Mouse (Mus musculus) cerebellum, postnatal 4 days (tissue): Measurements from ENCODE around the gene Polr2g.
"Not testable (repeated sequence)": the region's sequence is repeated elsewhere in the genome, so short reads cannot be mapped to it uniquely, and the experiment has no call there.

Source experiments
- DNase-seq, 2 experiments: peaks; one replicate each; pipeline ENCODE4 v3.0.0; 2022; ENCODE audit warnings: low spot score in 2 of 2, mixed read lengths in 1 of 2

The Polr2g gene

DNA sequence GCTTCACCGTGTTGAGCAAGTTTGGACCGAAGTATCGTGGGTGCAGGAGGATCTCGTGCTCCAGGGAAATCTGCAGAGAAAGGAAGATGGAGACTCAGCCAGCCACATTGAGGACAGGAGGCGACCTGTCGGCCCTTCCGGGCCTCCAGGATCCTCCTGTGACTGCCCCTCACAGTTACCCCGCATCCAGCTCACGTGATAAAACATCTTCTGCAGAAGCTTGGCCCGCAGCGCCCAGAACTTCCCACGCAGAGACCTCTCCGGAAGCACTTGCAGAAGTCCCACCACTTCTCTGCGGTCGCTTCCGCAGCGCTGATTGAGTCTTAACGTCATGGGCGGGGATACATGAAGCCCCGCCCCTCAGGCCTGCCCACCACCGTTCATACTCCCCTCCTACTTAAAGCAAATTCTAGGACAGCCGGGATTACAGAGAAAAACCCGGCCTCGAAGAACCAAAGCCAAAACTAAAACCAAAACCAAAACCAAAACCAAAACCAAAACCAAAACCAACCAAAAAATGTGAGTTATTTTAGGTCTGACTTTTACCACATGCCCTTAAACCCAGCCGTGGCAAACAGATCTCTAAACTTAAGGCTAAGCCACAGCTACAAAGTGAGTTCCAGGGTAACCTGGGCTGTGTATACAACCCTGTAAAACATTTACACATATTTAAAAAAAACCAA, at the start of gene Polr2g:
Polr2g (minus strand) TSS at position 314 of the 683 bp plus-strand sequence.
- DNase-seq: peak; percentile 60 to 85

DNA sequence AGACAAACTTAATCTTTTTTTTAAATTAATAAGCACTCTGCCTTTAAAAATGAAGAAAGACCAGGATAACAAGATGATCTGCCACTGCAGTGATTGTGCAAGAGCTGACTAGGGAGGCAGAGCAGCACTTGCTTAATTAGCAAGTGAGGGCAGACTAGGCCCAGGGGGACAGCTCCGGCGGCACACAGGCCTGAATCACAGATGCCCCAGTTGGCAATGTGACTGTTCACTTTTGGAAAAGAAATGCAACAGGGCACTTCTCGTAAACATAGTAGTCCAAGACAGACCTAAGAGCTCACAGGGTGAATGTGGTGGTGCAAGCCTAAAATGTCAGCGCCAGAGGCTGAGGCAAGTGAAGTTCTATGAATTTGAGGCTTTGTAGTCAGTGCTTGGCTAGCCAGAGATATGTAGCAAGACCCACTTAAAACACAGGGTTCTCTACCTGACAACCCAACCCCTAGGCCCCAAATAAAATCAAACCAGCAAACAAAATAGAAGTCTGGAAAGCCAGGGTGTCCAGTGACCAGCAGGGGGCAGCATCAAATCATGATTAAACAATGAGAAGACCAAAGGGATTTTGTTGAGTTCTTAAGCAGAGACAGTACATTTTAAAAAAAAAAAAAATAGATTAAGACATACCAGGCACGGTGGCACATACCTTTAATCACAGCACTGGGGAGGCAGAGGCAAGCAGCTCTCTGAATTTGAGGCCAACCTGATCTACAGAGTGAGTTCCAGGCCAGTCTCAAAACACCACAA, 46.2 kb upstream of the Polr2g start:
- DNase-seq: peak; percentile 57 to 80

DNA sequence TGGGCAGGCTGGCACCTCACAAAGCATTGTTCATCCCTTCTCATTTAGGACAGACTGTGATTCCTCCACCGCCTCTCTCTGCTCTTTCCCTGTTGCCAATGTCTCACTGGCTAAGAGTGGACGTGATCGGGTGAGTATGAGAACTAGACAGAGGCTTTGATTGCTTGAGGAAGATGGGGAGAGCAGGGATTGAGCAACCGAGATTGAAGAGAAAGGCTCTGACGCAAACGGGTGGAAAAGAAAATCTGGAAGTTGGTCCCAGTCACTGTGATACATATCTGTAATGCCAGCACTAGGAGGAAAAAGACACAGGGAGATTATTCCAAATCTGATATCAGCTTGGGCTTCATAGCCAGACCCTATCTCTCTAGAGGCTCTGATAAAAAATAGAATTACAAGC, 44.6 kb upstream of the Polr2g start:
- DNase-seq: no peak

DNA sequence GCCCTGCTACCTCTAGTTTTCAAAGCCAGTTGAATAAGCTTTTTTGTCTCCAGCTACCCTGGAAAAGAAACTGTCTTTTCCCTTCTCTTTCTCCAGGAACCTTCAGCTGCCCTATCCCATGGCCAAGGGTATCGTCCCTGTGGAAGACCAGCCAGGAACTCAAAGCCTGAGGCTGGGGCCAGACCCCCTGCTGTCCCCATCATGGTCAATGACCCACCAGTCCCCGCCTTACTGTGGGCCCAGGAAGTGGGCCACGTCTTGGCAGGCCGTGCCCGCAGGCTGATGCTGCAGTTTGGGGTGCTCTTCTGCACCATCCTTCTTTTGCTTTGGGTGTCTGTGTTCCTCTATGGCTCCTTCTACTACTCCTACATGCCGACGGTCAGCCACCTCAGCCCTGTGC, 42.6 kb upstream of the Polr2g start:
- DNase-seq: no peak

DNA sequence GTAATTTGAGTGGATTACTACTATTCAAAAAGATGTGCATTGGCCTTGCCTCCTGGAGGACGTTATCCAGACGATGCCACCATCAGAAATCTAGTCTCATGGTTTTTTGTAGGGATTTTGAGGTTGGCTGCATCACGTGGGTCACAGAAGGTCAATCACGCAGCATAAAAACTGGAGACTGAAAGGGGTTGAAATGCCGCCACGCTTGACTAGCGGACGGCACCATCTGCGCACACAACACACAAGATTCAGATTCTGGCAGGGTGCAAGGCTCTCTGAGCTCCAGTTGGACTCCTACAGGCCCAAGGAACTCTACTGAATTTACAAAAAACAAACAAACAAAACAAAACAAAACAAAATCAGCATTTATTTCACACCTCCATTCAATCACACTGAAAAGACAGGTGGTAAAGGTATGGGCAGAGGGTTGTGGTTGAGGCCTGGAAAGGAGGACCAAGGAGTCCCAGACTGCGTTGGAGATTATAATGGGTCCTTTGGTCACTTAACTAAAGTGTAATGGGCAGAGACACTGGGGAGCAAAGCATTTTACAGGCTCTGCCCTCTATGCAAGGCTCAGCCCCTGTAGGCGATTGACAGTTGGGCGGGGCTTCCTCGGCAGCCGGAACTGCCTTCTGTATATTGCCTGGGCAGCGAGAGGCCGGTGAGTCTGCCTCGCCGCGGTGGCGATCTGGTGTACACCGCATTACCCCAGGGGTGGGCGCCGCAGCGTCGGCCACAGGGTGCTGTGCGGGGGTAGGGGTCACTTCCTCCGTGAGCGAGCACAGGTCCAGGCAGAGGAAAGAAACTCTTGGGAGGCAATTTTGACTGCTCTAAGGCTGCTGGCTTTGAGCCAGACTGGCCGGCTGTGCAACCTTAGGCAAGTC, 41.8 kb upstream of the Polr2g start:
- peak in 1 of 2 experiments; percentile 69 for DNase-seq

DNA sequence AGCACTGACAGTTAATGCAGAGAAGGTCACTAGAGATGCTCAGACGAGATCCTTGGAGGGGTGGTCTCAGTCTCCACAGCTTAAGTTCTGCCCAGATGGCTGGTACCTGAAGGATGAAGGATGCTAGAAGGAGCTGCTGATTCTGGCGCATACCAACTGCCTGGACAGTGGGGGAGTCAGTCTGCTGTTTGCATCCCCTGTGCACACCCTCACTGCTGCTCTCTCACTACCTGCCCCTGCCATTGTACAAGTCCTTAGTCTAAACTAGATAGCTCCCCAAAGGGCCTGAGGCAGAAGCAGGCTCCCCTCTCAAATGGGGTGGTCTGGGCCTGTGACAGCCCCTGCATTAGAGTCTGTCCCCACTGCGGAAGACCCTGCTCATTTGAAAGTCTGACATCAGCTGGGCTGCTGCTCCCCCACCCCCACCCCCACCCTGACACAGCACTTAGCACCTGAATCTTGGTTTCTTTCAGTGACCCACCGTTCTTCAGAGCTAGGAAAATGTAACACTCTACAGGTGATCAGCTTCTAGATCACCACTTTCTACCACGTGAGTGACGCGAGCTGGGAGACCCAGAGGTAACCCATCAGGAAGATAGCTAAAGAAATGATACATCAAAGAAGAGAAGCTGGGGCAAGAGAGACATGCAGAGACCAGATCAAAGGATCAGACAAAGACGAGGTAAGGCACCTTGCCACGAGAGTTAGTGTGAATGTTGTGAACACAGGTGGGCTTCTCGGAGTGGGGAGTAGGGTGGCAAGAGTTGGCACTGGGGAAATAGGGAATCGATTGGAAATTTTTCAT, 40.9 kb upstream of the Polr2g start, which contains the start of gene Gng3:
Gng3 (minus strand) TSS at position 92 of the 805 bp plus-strand sequence.
- DNase-seq: peak in 1 of 2 experiments; percentile 73

DNA sequence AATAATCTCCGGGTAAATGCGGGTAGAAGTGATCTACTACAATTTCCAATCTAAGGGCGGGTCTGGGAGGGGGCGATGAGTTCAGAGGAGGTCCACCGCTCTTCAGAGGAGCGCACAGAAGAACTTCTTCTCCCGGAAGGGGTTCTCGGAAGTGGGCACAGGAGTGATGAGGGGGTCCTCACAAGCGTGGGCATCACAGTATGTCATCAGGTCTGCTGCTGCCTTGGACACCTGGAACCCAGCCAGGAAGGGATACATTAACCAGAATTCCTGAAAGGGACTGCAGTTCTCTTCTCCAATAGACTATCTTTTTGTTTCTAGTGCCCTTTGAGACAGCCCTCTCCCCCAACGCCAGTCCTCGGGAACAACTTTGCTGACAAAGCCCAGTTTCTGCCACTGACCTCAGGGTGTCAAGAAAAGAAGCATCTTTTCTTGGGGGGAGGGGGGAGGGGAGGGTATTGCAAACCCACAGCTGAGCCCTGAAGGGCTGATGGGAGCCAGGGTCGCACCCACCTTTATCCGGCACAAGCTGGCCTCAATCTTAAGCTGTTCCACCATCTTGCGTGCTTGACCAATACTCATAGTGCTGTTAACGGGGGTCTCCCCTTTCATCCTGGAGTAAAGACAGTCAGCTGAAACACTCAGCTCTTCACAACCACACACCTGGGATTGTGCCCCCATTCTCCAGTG, 39.8 kb upstream of the Polr2g start:
- DNase-seq: peak in 1 of 2 experiments; percentile 49

DNA sequence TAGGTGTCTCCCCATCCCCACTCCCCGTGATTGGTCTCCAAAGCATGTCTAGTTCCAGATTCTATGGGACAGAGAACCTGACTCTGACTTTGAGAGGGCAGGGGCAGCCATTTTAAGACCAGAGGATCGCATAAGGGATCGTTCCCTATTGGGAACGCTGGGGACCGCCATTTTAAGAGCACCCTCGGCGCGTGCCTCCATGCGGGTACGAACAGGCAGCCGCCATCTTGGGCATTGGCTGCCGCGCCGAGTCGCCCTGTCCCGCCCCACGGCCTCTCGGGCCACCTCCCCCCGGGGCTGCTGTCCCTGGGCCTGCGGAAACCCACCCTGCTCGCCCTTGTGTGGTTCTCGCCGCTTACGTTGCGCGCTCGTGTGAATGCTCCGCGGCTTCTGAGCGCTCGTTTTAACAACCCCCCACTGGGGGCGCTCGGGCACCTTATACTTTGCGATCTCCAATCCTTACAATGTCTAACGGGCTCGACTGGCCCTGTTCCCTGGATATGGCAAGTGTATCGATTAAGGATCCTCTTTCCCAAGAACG, 38.9 kb upstream of the Polr2g start, which contains the start of gene Bscl2:
Bscl2 (plus strand) TSS at position 217 of the 541 bp plus-strand sequence.
- DNase-seq: peak; percentile 79 to 84

DNA sequence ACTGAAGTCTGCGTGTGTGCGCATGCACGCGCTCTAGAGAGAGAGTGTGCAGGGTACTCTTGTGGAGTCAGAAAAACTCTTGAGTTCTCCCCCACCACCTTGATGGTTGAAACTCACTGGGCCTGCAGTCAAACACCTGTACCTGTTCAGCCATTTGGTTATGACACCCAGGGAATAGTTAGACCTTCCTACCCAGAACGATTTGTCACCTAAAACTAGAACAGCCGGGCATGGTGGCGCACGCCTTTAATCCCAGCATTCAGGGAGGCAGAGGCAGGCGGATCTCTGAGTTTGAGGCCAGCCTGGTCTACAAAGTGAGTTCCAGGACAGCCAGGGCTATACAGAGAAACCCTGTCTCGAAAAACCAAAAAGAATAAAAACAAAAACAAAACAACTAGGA, 38.0 kb upstream of the Polr2g start:
- not testable (repeated sequence) for DNase-seq

DNA sequence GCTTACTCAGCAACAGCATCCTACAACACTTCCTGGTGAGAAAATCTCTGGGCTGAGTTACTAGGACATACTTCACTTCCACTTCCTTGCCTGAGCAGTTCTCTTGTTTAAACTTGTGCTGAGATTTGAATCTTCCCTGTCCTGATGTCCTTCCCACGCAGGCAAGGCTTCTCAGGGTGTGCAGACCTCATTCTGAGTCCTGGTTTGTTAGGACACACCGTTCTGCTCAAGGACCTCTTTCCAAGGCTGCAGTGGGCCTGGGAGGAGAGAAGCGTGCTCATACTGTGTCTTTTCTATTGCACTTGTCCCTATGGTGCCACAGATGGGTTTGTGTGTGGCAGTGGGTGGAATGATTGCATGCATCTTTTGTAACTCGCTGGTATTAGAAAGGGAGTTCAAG, 34.6 kb upstream of the Polr2g start:
- no peak for DNase-seq

DNA sequence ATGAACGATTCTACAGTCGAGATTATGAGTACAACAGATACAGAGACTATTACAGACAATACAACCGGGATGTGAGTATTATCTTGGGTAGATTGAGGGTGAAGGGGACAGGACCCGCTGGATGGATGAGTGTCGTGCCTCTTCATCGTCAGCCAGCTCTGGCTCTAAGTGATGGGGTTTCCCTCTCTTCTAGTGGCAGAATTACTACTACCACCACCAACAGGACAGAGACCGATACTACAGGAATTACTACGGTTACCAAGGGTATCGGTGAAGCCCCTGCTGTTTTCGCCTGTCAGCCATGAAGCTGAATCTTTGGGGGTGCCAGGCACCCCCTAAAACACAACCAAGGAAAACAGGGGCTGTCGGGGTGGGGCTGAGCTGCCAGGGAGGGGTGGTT, 32.9 kb upstream of the Polr2g start:
- DNase-seq: no peak

DNA sequence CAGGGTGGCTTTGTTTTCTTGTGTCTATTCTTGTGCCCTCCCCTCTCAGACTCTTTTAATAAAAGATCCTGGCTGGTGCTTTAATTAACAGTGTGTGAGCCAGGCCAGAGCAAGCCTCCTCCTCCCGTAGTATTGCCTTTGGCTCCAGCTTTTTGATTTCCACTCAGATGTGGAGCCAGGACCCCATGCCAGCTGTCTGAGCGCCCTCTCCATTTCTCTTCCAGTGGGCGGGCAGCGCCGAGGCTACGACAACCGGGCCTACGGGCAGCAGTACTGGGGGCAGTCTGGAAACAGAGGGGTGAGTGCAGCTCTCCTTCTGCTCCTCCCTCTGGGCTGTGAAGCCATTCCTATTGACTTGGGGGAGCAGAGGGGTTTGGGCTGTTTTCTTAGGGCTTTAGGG, 32.3 kb upstream of the Polr2g start:
- no peak for DNase-seq

DNA sequence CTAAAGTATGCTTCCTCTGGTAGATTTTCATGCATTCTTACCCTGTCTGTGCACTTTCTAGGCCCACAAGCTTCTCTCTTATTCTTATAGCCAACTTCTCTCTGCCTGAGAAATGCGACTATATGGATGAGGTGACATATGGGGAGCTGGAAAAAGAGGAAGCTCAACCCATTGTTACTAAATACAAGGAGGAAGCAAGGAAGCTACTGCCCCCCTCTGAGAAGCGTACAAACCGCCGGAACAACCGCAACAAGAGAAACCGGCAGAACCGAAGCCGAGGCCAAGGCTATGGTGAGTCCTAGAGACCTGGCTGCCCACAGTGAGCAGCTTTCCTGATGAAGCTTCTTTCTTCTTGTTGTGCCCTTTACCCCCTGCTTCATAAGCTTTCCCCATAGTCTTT, 31.3 kb upstream of the Polr2g start, which contains the start of gene AC129217.1:
AC129217.1 (plus strand) TSS at position 114 of the 400 bp plus-strand sequence.
- DNase-seq: no peak

DNA sequence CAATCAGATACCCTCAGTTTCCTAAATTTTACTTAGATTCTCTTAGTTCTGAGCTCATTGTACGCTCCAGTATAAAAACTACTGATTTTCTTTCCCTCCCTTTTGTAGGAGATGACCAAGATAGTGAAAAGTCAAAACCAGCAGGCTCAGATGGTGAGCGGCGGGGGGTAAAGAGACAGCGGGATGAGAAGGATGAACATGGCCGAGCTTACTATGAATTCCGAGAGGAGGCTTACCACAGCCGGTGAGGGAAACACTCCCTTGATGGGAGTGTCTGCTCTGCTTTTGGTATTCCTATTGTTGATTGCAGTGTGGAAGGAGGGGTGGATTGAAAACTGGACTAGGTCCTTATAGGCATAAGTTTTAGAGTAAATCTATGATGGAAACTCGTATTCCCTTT, 24.3 kb upstream of the Polr2g start:
- no peak for DNase-seq

DNA sequence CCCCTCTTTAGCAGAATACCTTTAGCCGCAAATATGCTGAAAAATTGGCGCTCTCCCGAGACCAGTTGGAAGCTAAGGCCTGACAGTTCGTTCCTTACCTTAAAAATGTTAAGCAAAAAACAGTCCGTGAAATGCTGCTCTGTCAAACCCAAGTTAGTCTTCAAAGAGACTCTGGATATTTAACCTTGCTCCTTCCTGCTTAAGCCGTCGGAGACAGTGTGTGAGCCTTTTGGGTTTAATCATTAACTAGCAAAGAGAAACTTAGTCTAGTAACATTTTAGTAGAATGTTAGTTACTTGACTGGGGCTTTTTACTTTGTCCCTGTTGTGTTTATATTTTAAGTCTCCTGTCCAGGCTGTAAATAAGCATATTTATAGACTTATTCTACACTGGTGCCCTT, 22.8 kb upstream of the Polr2g start:
- no peak for DNase-seq

DNA sequence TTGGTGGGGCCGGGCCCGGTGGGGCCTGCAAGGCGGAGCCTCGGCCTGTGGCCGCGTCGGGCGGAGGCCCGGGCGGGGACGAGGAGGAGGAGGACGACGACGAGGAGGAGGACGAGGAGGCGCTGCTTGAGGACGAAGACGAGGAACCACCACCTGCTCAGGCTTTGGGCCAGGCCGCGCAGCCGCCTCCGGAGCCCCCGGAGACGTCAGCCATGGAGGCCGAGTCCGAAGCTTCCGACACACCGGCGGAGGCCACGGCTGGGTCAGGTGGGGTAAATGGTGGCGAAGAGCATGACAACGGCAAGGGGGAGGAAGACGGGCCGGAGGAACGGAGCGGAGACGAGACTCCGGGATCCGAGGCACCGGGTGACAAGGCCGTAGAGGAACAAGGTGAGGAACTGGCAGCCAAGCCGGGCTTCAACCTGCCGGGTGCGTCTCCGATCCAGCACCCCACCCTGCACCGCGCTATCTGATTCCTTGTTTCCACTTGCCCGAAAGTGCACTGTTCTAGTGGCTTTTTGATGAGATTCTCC, 22.1 kb upstream of the Polr2g start:
- no peak for DNase-seq

DNA sequence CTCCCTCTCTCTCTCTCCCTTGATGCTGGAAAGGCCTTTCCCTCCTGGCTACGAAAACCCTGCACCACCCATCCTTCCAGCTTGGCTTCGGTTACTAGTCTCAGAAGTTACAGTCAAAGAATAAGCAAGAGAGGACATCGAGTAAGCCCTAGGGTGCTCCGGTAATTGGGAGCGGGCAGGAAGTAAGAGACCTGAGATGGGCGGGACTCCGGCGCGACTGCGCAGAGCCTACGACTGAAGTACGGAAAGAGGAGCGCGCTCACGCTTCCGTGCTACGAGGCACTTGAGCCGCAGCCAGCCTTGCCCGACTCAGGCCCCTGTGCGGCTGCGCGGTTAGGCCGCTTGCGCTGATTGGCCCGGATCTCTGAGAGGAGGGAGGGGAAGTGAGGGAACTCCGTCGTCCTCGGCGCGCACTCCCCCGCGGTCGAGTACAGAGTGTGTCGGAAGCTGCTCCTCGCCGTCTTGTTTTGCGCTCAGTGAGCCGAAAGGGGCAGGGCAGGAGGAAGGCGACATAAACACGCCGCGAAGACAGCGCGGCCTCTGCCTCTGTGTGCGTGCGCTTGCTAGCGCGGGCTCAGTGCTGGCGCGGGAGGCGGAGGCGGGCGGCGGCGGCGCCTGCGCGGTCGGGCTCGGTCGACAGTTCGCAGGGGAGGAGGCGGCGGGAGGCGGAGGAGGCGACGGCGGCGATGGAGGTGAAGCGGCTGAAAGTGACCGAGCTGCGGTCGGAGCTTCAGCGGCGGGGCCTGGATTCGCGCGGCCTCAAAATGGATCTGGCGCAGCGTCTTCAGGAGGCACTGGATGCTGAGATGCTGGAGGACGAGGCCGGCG, 21.4 kb upstream of the Polr2g start, which contains the start of gene Hnrnpul2:
Hnrnpul2 (plus strand) TSS at position 415 of the 828 bp plus-strand sequence.
- peak; percentile 94 to 96 for DNase-seq

DNA sequence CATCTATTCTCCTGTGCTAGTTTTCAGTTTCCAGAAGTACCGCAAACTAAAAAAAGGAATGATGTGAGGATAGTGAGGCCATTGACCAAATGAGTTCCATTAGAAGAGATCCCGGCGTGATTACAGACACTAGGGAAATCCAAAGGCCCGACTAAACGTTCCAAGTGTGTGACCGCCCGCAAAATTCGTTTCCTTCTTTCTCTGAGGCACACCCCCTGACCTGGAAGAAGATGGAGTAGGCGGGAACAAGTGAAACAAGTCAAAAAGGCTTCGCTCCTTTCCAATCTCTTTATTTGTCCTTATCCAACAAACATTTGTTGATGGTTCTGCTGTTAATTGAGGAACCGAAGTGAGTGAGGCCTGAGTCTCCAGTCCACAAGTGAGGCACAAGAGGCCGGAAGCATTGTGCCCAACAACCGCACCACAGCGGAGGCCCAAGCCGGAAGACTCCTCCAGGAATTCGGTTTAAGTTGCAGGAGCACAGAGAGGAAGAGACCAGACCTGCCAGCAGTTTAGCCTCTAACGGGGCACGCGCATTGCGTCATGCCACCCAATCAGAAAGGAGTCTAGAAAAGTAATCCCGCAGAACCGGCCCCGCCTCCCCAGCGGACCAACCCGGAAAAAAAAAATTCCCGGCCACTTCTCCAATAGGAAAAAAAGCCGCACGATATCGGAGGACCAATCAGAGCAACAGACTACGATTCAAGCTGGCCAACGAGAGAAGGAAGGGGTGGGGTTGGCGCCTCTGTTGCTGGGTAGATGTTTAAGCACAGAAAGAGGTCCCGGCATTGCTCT, 20.6 kb upstream of the Polr2g start, which contains the start of gene Ttc9c:
Ttc9c (minus strand) TSS at position 533 of the 795 bp plus-strand sequence.
- DNase-seq: peak; percentile 82 to 91
